Mouse (Mus musculus) myocyte (in vitro differentiated cells): ENCODE measurements at regions not wholly inside any gene's neighbourhood (a gene's known extent, or its start where the extent isn't known, plus 50 kb on each side); places are given as distances from the start of the nearest gene placed in this dataset.

Experiments
- H3K27me3 ChIP-seq: one replicate; pipeline ENCODE4 v1.6.1; 2011; ENCODE audit not compliant: control insufficient read depth, insufficient read depth, insufficient read length
- H3K36me3 ChIP-seq: one replicate; pipeline ENCODE4 v1.6.1; 2011; ENCODE audit not compliant: control insufficient read depth, insufficient read depth
- H3K4me2 ChIP-seq: one replicate; pipeline ENCODE4 v1.6.1; 2011; ENCODE audit warnings: low read depth, control low read depth
- H3K4me3 ChIP-seq: one replicate; pipeline ENCODE4 v1.5.1; 2011; ENCODE audit warnings: mild to moderate bottlenecking, control low read depth, moderate library complexity
- H3K79me2 ChIP-seq: one replicate; pipeline ENCODE4 v1.6.1; 2011; ENCODE audit not compliant: control insufficient read depth, insufficient read depth
- H3ac ChIP-seq: one replicate; pipeline ENCODE4 v1.6.1; 2011; ENCODE audit not compliant: control insufficient read depth, insufficient read length
- CEBPB ChIP-seq: IDR thresholded peaks from 2 replicates; pipeline ENCODE4 v1.6.1; 2011; ENCODE audit warnings: mild to moderate bottlenecking, moderate library complexity; ENCODE audit not compliant: poor library complexity, insufficient read depth, severe bottlenecking
- E2F4 ChIP-seq: IDR thresholded peaks from one replicate; pipeline ENCODE4 v1.6.1; 2011; ENCODE audit warnings: mild to moderate bottlenecking, control low read depth, moderate library complexity; ENCODE audit not compliant: insufficient read depth
- MAX ChIP-seq: IDR thresholded peaks from one replicate; pipeline ENCODE4 v1.6.1; 2011; ENCODE audit warnings: low read depth, mild to moderate bottlenecking, control low read depth
- MYOD1 ChIP-seq, 3 experiments: IDR thresholded peaks; one replicate each; pipeline ENCODE4 v1.6.1; 2011; ENCODE audit warnings: control low read depth in 2 of 3, low read depth in 2 of 3, mild to moderate bottlenecking in 2 of 3, moderate library complexity in 1 of 3; ENCODE audit not compliant: insufficient read length in 2 of 3, control insufficient read depth in 1 of 3
- MYOG ChIP-seq, 3 experiments: IDR thresholded peaks; one replicate each; pipeline ENCODE4 v1.6.1; 2011; ENCODE audit warnings: control low read depth in 2 of 3, low read depth in 2 of 3, mild to moderate bottlenecking in 2 of 3; ENCODE audit not compliant: insufficient read length in 2 of 3, control insufficient read depth in 1 of 3, insufficient read depth in 1 of 3
- POLR2A ChIP-seq: IDR thresholded peaks from one replicate; pipeline ENCODE4 v1.6.1; 2011; ENCODE audit warnings: low read depth, mild to moderate bottlenecking, control low read depth, moderate library complexity; ENCODE audit not compliant: insufficient read length
- POLR2AphosphoS2 ChIP-seq: IDR thresholded peaks from one replicate; pipeline ENCODE4 v1.6.1; 2011; ENCODE audit warnings: low read depth, control low read depth; ENCODE audit not compliant: insufficient read length
- REST ChIP-seq: IDR thresholded peaks from one replicate; pipeline ENCODE4 v1.6.1; 2011; ENCODE audit warnings: mild to moderate bottlenecking, control low read depth, moderate library complexity; ENCODE audit not compliant: insufficient read depth, insufficient read length
- SRF ChIP-seq: IDR thresholded peaks from one replicate; pipeline ENCODE4 v1.6.1; 2011; ENCODE audit warnings: low read depth; ENCODE audit not compliant: control insufficient read depth, insufficient read length
- TCF12 ChIP-seq: IDR thresholded peaks from one replicate; pipeline ENCODE4 v1.6.1; 2011; ENCODE audit warnings: mild to moderate bottlenecking, control low read depth; ENCODE audit not compliant: poor library complexity, insufficient read depth, severe bottlenecking
- TCF3 ChIP-seq: IDR thresholded peaks from one replicate; pipeline ENCODE4 v1.6.1; 2011; ENCODE audit warnings: low read depth, control low read depth; ENCODE audit not compliant: insufficient read length
- USF1 ChIP-seq: IDR thresholded peaks from one replicate; pipeline ENCODE4 v1.6.1; 2011; ENCODE audit warnings: low read depth, mild to moderate bottlenecking, control low read depth, moderate library complexity

- Histone ChIP-seq H3K4me2 (no peak overlapping the region), H3K79me2 (no peaks in the 10 kb centered on the region), H3K27me3 (no peaks in the 10 kb centered on the region), H3K4me3 (no peak overlapping the region), H3ac (no peak overlapping the region), H3K36me3 (no peaks in the 10 kb centered on the region)
- TF ChIP-seq TCF12 = no peak
- TF ChIP-seq E2F4 = no peak
Measured at GRCm38 (mm10) chr2:106101002-106101401, 97.7 kb upstream of the Dnajc24 start.

- Histone ChIP-seq H3K79me2 (no peaks in the 10 kb centered on the region), H3K4me2 (no peak overlapping the region), H3K4me3 (no peak overlapping the region), H3K27me3 (peaks cover 5% of the 10 kb centered on the region), H3ac (no peak overlapping the region), H3K36me3 (no peaks in the 10 kb centered on the region)
- no peak for TF ChIP-seq POLR2AphosphoS2
- TF ChIP-seq TCF12 = no peak
- no peak for TF ChIP-seq MYOD1 (IDR thresholded peaks at IDR 0.05; ENCODE audit: control insufficient read depth in 1 of 3, insufficient read length in 2 of 3, low read depth in 2 of 3)
- TF ChIP-seq USF1 = no peak
- TF ChIP-seq SRF = no peak
- TF ChIP-seq MAX = no peak
- no peak for TF ChIP-seq E2F4
- no peak for TF ChIP-seq REST
- TF ChIP-seq MYOG (IDR thresholded peaks at IDR 0.05; ENCODE audit: control insufficient read depth in 1 of 3, insufficient read depth in 1 of 3, insufficient read length in 2 of 3, low read depth in 2 of 3) = no peak
- TF ChIP-seq TCF3 = no peak
- no peak for TF ChIP-seq CEBPB
- TF ChIP-seq POLR2A = no peak
Measured at GRCm38 (mm10) chr2:106086121-106086520, 82.8 kb upstream of the Dnajc24 start.

GRCm38 (mm10) chr2:106083801-106084800 is 80.8 kb upstream of the Dnajc24 start:
- H3K4me3 ChIP-seq = no peak overlapping the region
- no peak overlapping the region for H3ac ChIP-seq
- H3K36me3 ChIP-seq = no peaks in the 10 kb centered on the region
- peaks cover 5% of the 10 kb centered on the region for H3K27me3 ChIP-seq
- H3K4me2 ChIP-seq = no peak overlapping the region
- TF ChIP-seq USF1 = no peak
- no peak for TF ChIP-seq TCF12
- no peak for TF ChIP-seq MYOG (IDR thresholded peaks at IDR 0.05; ENCODE audit: control insufficient read depth in 1 of 3, insufficient read depth in 1 of 3, insufficient read length in 2 of 3, low read depth in 2 of 3)
- no peak for TF ChIP-seq E2F4
- TF ChIP-seq MAX = no peak
- no peak for TF ChIP-seq REST
- no peak for TF ChIP-seq POLR2A
- no peak for TF ChIP-seq MYOD1 (IDR thresholded peaks at IDR 0.05; ENCODE audit: control insufficient read depth in 1 of 3, insufficient read length in 2 of 3, low read depth in 2 of 3)
- TF ChIP-seq CEBPB = no peak
- no peak for TF ChIP-seq TCF3
- TF ChIP-seq POLR2AphosphoS2 = no peak
- no peak for TF ChIP-seq SRF
- no peaks in the 10 kb centered on the region for H3K79me2 ChIP-seq

- no peaks in the 10 kb centered on the region for H3K36me3 ChIP-seq
- no peaks in the 10 kb centered on the region for H3K79me2 ChIP-seq
- TF ChIP-seq REST = no peak
- TF ChIP-seq USF1 = no peak
- peaks cover 5% of the 10 kb centered on the region for H3K27me3 ChIP-seq
- no peak overlapping the region for H3K4me2 ChIP-seq
- H3K4me3 ChIP-seq = no peak overlapping the region
- no peak overlapping the region for H3ac ChIP-seq
Measured at GRCm38 (mm10) chr2:106083001-106083400, 79.7 kb upstream of the Dnajc24 start.

- Histone ChIP-seq H3K27me3 (peaks cover 5% of the 10 kb centered on the region), H3ac (no peak overlapping the region), H3K4me3 (no peak overlapping the region), H3K4me2 (no peak overlapping the region), H3K79me2 (no peaks in the 10 kb centered on the region), H3K36me3 (no peaks in the 10 kb centered on the region)
- TF ChIP-seq CEBPB (no peak), REST (no peak), E2F4 (no peak)
Measured at GRCm38 (mm10) chr2:106081951-106082350, 78.6 kb upstream of the Dnajc24 start.
